Mouse (Mus musculus) E14TG2a.4 (cell line): ENCODE measurements around the gene Fam222b.
A peak's percentile ranks its signal among the peaks of the same experiment; 100 is the strongest.
"Not testable (repeated sequence)": the region's sequence is repeated elsewhere in the genome, so short reads cannot be mapped to it uniquely, and the experiment has no call there.

Experiments
- H3K27me3 ChIP-seq: 2 replicates; pipeline ENCODE4 v1.6.1; 2014; ENCODE audit warnings: low read length, control low read depth; ENCODE audit not compliant: insufficient read depth
- H3K36me3 ChIP-seq: 2 replicates; pipeline ENCODE4 v1.6.1; 2014; ENCODE audit warnings: low read length, control low read depth; ENCODE audit not compliant: insufficient read depth
- H3K4me1 ChIP-seq: replicated peaks from 2 replicates; pipeline ENCODE4 v1.6.1; 2014; ENCODE audit warnings: low read depth, low read length, control low read depth
- H3K4me3 ChIP-seq: replicated peaks from 2 replicates; pipeline ENCODE4 v1.5.1; 2014; ENCODE audit warnings: mild to moderate bottlenecking, low read length
- H3K9me3 ChIP-seq: 2 replicates; pipeline ENCODE4 v1.6.1; 2014; ENCODE audit warnings: low read length, control low read depth
- CTCF ChIP-seq: conservative IDR thresholded peaks from 2 replicates; pipeline ENCODE4 v1.5.1; 2014; ENCODE audit warnings: low read length
- NANOG ChIP-seq: IDR thresholded peaks from 2 replicates; pipeline ENCODE4 v1.6.1; 2014; ENCODE audit warnings: borderline replicate concordance, low read length, mixed read lengths
- POU5F1 ChIP-seq: IDR thresholded peaks from 2 replicates; pipeline ENCODE4 v1.6.1; 2014; ENCODE audit warnings: low read length, borderline replicate concordance

Fam222b gene

DNA sequence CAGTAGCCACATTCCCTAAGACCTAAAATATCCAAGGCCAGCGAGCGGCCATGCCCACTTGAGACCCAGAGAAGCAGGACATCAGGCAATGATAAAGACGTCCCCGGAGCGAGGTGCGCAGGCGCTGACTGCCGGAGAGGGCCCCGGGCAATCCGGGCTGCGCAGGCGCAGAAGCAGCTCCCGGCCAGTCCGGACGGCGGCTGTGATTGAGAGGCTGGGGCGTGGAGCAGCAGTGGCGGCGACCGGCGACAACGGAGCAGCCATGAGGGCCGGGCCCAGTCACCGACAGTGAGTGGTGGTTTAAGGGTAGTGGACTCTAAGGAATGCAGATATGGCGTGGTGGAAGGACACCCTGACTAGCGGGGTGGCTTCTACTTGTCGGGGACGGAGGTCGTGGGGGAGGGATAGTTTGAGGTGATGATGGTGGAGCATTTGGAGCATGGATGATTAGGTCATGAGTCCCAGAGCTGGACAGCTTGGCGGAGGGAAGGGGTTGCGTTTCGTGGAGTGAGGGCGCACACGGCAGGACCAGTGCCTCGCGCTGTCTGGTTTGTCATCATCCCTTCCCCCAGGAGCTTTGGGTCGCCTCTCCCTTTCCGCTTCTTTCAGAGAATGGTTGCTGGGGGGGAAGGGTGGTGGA lies at the start of gene Fam222b:
TSS of gene Fam222b (plus strand) at position 157 of the 640 bp plus-strand sequence.
- no peak for TF ChIP-seq CTCF
- peaks cover 44% of the 10 kb centered on the region for H3K4me1 ChIP-seq
- peak within 1 kb of the TSS; percentile 92 for H3K4me3 ChIP-seq
- no peaks in the 10 kb centered on the region for H3K27me3 ChIP-seq
- 0 out of 2 replicates have a peak, but pooled peaks cover 3% of the 10 kb centered on the region for H3K36me3 ChIP-seq
- H3K9me3 ChIP-seq = no peaks in the 10 kb centered on the region

DNA sequence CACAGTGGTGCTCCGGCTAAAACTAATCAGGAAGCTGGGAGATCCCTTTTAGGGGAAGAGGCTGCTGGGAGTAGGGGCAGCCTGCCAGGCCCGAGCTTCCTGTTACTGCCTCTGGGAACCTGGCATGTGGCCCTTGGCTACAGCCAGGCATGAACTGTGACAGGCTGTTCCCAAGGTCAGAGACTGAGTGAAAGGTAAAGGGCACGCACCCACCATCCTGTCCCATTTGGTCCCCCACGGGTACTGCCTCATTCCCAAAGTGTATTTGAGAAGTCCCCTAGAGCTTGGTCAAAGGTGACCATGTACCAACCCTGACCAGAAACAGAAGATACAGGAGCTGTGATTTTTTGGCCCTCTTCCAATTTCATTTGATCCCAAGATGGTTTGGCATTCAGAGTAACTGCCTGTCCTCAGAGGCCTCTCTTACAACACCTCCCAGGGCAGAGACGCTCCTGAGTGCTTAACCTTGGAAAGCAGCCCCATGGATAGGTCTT lies 49.7 kb upstream of the Fam222b start:
- Histone ChIP-seq H3K27me3 (no peaks in the 10 kb centered on the region), H3K36me3 (0 out of 2 replicates have a peak, but pooled peaks cover 11% of the 10 kb centered on the region), H3K9me3 (no peaks in the 10 kb centered on the region), H3K4me3 (no peak overlapping the region), H3K4me1 (peaks cover 24% of the 10 kb centered on the region)
- TF ChIP-seq POU5F1 = no peak
- no peak for TF ChIP-seq CTCF
- TF ChIP-seq NANOG = no peak

DNA sequence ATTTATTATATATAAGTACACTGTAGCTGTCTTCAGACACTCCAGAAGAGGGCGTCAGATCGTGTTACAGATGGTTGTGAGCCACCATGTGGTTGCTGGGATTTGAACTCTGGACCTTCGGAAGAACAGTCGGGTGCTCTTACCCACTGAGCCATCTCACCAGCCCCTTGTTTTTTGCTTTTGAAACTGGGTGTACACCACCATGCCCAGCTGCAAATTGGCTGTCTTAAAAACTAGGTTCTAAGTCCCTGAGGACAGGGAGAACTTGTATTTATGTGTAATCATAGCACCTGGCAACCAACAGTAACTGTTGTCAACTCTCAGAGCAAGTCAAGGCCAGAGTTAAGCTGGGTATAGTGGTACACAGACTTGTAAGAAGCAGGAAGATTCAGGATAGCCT lies 45.8 kb upstream of the Fam222b start:
- not testable (repeated sequence) for H3K4me3 ChIP-seq

GRCm38 (mm10) chr11:78053078-78053477 lies 41.4 kb upstream of the Fam222b start:
- Histone ChIP-seq H3K4me3 (no peak overlapping the region), H3K36me3 (peaks cover 70% of the 10 kb centered on the region), H3K27me3 (peaks cover 8% of the 10 kb centered on the region), H3K9me3 (no peaks in the 10 kb centered on the region), H3K4me1 (peaks cover 15% of the 10 kb centered on the region)
- TF ChIP-seq POU5F1 (no peak), CTCF (no peak), NANOG (no peak)

More for the DNA sequence above, 45.8 kb upstream of the Fam222b start:
- not testable (repeated sequence) for H3K9me3 ChIP-seq, H3K27me3 ChIP-seq
- H3K36me3 ChIP-seq = peaks cover 37% of the 10 kb centered on the region
- peaks cover 11% of the 10 kb centered on the region for H3K4me1 ChIP-seq

- Histone ChIP-seq H3K27me3 (peaks cover 8% of the 10 kb centered on the region), H3K36me3 (peaks cover 72% of the 10 kb centered on the region), H3K4me3 (peak overlapping the region; percentile 65), H3K4me1 (peaks cover 29% of the 10 kb centered on the region), H3K9me3 (no peaks in the 10 kb centered on the region)
- TF ChIP-seq CTCF = no peak
- TF ChIP-seq POU5F1 = no peak
- TF ChIP-seq NANOG = no peak
Measured at GRCm38 (mm10) chr11:78056946-78057345, 37.5 kb upstream of the Fam222b start.

GRCm38 (mm10) chr11:78059833-78060757 lies 34.4 kb upstream of the Fam222b start:
- TF ChIP-seq POU5F1 (no peak), CTCF (peak; percentile 52)
- Histone ChIP-seq H3K36me3 (peaks cover 47% of the 10 kb centered on the region), H3K4me3 (no peak overlapping the region), H3K4me1 (peaks cover 27% of the 10 kb centered on the region), H3K9me3 (no peaks in the 10 kb centered on the region), H3K27me3 (peaks cover 8% of the 10 kb centered on the region)

GRCm38 (mm10) chr11:78062563-78062962 lies 31.9 kb upstream of the Fam222b start:
- Histone ChIP-seq H3K36me3 (peaks cover 27% of the 10 kb centered on the region), H3K27me3 (peaks cover 5% of the 10 kb centered on the region; the same call in 1 of the 2 replicates), H3K4me1 (peaks cover 19% of the 10 kb centered on the region), H3K9me3 (no peaks in the 10 kb centered on the region), H3K4me3 (no peak overlapping the region)
- TF ChIP-seq POU5F1 (no peak), CTCF (no peak), NANOG (no peak)

DNA sequence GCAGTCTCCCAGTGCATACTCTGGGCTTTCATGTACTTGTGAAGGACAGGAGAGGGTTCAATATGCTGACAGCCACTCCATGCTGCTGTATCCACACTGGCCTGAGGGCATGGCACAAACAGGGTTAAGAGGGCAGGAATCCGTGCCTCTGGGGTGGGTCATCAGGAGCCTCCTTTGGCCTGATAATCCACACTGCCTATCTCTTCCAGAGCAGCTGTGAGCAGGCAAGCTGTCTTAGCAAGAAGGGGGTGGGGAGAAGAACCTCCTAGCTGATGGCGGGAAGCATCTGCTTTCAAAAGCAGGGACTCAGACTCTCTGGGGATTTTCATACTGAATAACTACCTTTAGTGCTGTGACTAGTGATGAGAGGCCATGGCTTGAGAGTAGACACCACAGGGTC lies 28.6 kb upstream of the Fam222b start:
- no peak for TF ChIP-seq POU5F1
- TF ChIP-seq NANOG = no peak
- TF ChIP-seq CTCF = no peak
- Histone ChIP-seq H3K36me3 (no peaks in the 10 kb centered on the region), H3K9me3 (no peaks in the 10 kb centered on the region), H3K4me1 (peaks cover 3% of the 10 kb centered on the region; the same call in 1 of the 2 replicates), H3K4me3 (no peak overlapping the region), H3K27me3 (0 out of 2 replicates have a peak, but pooled peaks cover 2% of the 10 kb centered on the region)

GRCm38 (mm10) chr11:78066641-78067040 lies 27.8 kb upstream of the Fam222b start:
- H3K27me3 ChIP-seq = 0 out of 2 replicates have a peak, but pooled peaks cover 2% of the 10 kb centered on the region
- H3K4me3 ChIP-seq = no peak overlapping the region
- no peaks in the 10 kb centered on the region for H3K9me3 ChIP-seq
- TF ChIP-seq POU5F1 = no peak
- TF ChIP-seq NANOG = no peak
- TF ChIP-seq CTCF = no peak
- peaks cover 9% of the 10 kb centered on the region for H3K4me1 ChIP-seq
- H3K36me3 ChIP-seq = no peaks in the 10 kb centered on the region
